ENCODE assay signal across 8 mouse cellular contexts in genomic region chr17:46673850-46674529, GRCm38 (mm10). TPM values are rescaled to one million over a fixed set of nuclear protein-coding genes. Genes with fewer than 3 reads are reported as not detected.
DNase-seq lines count a peak whose midpoint lies in the region; ATAC-seq and TF ChIP-seq lines count a peak whose summit lies in the region.

TSS of gene Rrp36 (minus strand) at chr17:46674352.

- H3K9ac ChIP-seq in embryonic facial prominence, embryonic 14.5 days (ENCODE audit: low read depth, low read length) = peak within 1 kb of the TSS; percentile 78
- H3K9ac ChIP-seq in heart, adult 2 months (ENCODE audit: low read depth, low read length) = peak within 1 kb of the TSS; percentile 80
- H3K9ac ChIP-seq in limb, embryonic 13.5 days = peak within 1 kb of the TSS; percentile 81
- H3K9ac ChIP-seq in midbrain, embryonic 16.5 days (ENCODE audit: low read depth, low read length) = peak within 1 kb of the TSS; percentile 69

- peak; percentile 98 for DNase-seq in 3T3-L1 (ENCODE audit: low read depth, low spot score)
- DNase-seq in adrenal gland, postnatal 4 days (ENCODE audit: low spot score in 2 of 2) = peak; percentile 65 to 78
- DNase-seq in embryonic facial prominence, embryonic 14.5 days (ENCODE audit: low spot score) = peak; percentile 98
- peak; percentile 92 to 93 for DNase-seq in heart, adult 2 months
- DNase-seq in kidney, adult 8-10 months = peak; percentile 92 to 93
- peak; percentile 76 to 92 for DNase-seq in spleen, postnatal 10 days (ENCODE audit: low spot score in 2 of 2)

- intact Hi-C loops in heart, adult 2 months (cut with DNase I) = no loop called here

- peak; percentile 82; the same call in 1 of the 2 replicates for TF ChIP-seq EP300 in heart, adult 2 months (IDR thresholded peaks at IDR 0.05; ENCODE audit: insufficient read depth, low read depth, low read length)

- H3K27me3 ChIP-seq in embryonic facial prominence, embryonic 14.5 days (replicated peaks; ENCODE audit: control insufficient read depth, insufficient read depth, low read length) = no peaks in the 10 kb centered on the region
- no peaks in the 10 kb centered on the region for H3K27me3 ChIP-seq in heart, adult 2 months (ENCODE audit: control insufficient read depth, insufficient read depth, low read length)
- no peaks in the 10 kb centered on the region for H3K27me3 ChIP-seq in limb, embryonic 13.5 days
- H3K27me3 ChIP-seq in midbrain, embryonic 16.5 days (ENCODE audit: control insufficient read depth, insufficient read depth, low read depth, low read length) = no peaks in the 10 kb centered on the region

- no peak for TF ChIP-seq CTCF in heart, adult 2 months (IDR thresholded peaks at IDR 0.05)

- peaks cover 64% of the 10 kb centered on the region for H3K36me3 ChIP-seq in embryonic facial prominence, embryonic 14.5 days (ENCODE audit: control insufficient read depth, insufficient read depth, low read length)
- no peaks in the 10 kb centered on the region for H3K36me3 ChIP-seq in heart, adult 2 months (ENCODE audit: control insufficient read depth, insufficient read depth, low read length)
- H3K36me3 ChIP-seq in limb, embryonic 13.5 days = peaks cover 66% of the 10 kb centered on the region
- peaks cover 34% of the 10 kb centered on the region for H3K36me3 ChIP-seq in midbrain, embryonic 16.5 days (ENCODE audit: control insufficient read depth, insufficient read depth, low read length)

- H3K4me2 ChIP-seq in embryonic facial prominence, embryonic 14.5 days (ENCODE audit: low read depth, low read length) = peak within 1 kb of the TSS; percentile 85
- H3K4me2 ChIP-seq in limb, embryonic 13.5 days (replicated peaks) = peak within 1 kb of the TSS; percentile 88
- peak within 1 kb of the TSS; percentile 89 for H3K4me2 ChIP-seq in midbrain, embryonic 16.5 days (ENCODE audit: low read length)

- H3K4me3 ChIP-seq in embryonic facial prominence, embryonic 14.5 days (ENCODE audit: low read depth, low read length) = peak within 1 kb of the TSS; percentile 75
- H3K4me3 ChIP-seq in heart, adult 2 months = peak within 1 kb of the TSS; percentile 60
- peak within 1 kb of the TSS; percentile 82 for H3K4me3 ChIP-seq in limb, embryonic 13.5 days
- H3K4me3 ChIP-seq in midbrain, embryonic 16.5 days (ENCODE audit: low read depth, low read length) = peak within 1 kb of the TSS; percentile 88

- 1% methylated on average over 43 of the region's 43 CpGs for WGBS in embryonic facial prominence, embryonic 14.5 days
- WGBS in heart, adult 2 months = under 1% methylated on average over 43 of the region's 43 CpGs
- WGBS in limb, embryonic 13.5 days = 1% methylated on average over 43 of the region's 43 CpGs
- under 1% methylated on average over 43 of the region's 43 CpGs for WGBS in midbrain, embryonic 16.5 days

- no peaks in the 10 kb centered on the region for H3K9me3 ChIP-seq in embryonic facial prominence, embryonic 14.5 days (ENCODE audit: control insufficient read depth, low read length)
- no peaks in the 10 kb centered on the region for H3K9me3 ChIP-seq in limb, embryonic 13.5 days
- H3K9me3 ChIP-seq in midbrain, embryonic 16.5 days (replicated peaks; ENCODE audit: control insufficient read depth, low read length, poor library complexity, severe bottlenecking) = no peaks in the 10 kb centered on the region

- ATAC-seq in embryonic facial prominence, embryonic 14.5 days (ENCODE audit: low read depth) = peak; percentile 96
- peak; percentile 93 for ATAC-seq in limb, embryonic 13.5 days (ENCODE audit: low FRiP score, low read depth)
- ATAC-seq in midbrain, embryonic 16.5 days = peak; percentile 91

- peak; percentile 91 for TF ChIP-seq POLR2A in heart, adult 2 months (IDR thresholded peaks at IDR 0.05; ENCODE audit: insufficient read depth, low read depth, low read length)

- H3K27ac ChIP-seq in embryonic facial prominence, embryonic 14.5 days (replicated peaks; ENCODE audit: low read depth, low read length) = peak within 1 kb of the TSS; percentile 90
- peak within 1 kb of the TSS; percentile 80 for H3K27ac ChIP-seq in heart, adult 2 months
- H3K27ac ChIP-seq in limb, embryonic 13.5 days = peak within 1 kb of the TSS; percentile 95
- peak within 1 kb of the TSS; percentile 72 for H3K27ac ChIP-seq in midbrain, embryonic 16.5 days (ENCODE audit: low read length)

- no peaks in the 10 kb centered on the region; the same call in 1 of the 2 replicates for H3K79me2 ChIP-seq in heart, adult 2 months (replicated peaks; ENCODE audit: control insufficient read depth, insufficient read depth, low read length)

- peaks cover 14% of the 10 kb centered on the region for H3K4me1 ChIP-seq in embryonic facial prominence, embryonic 14.5 days (ENCODE audit: control insufficient read depth, insufficient read depth, low read length)
- peaks cover 3% of the 10 kb centered on the region; the same call in 1 of the 2 replicates for H3K4me1 ChIP-seq in heart, adult 2 months (ENCODE audit: control insufficient read depth, insufficient read depth, low read length)
- peaks cover 27% of the 10 kb centered on the region for H3K4me1 ChIP-seq in limb, embryonic 13.5 days
- peaks cover 25% of the 10 kb centered on the region for H3K4me1 ChIP-seq in midbrain, embryonic 16.5 days (ENCODE audit: control insufficient read depth, insufficient read depth, low read length)

RNA-seq across cellular contexts. Expression of gene Rrp36, which starts in this region (rescaled TPM):
- total RNA-seq in adrenal gland, postnatal 4 days (2021) = 10 to 100 TPM; 25.2 to 26.9 TPM
- 34.5 and 41.9 TPM in 2 replicates for polyA plus RNA-seq in embryonic facial prominence, embryonic 14.5 days (2014; fragmentation: Nextera tagmentation; extraction: Ambion mirVana)
- 10 to 100 TPM; 10.7 to 11.3 TPM for total RNA-seq in heart, adult 2 months (2021)
- 19.4 and 24.3 TPM in 2 replicates for polyA plus RNA-seq in heart, adult 2 months (2012; rRNA removed)
- 67.6 and 73.9 TPM in 2 replicates for polyA plus RNA-seq in limb, embryonic 13.5 days (2015; fragmentation: Nextera tagmentation; extraction: Ambion mirVana)
- polyA plus RNA-seq in midbrain, embryonic 16.5 days (2015; fragmentation: Nextera tagmentation; extraction: Ambion mirVana) = 51.8 and 52.4 TPM in 2 replicates

Comparison
In these comparisons a context has a peak if more than half of its experiments do, and no peak if none do; other contexts are left out.
1. Peak in every context shown above with its lines: DNase-seq, ATAC-seq, H3K4me3 ChIP-seq and H3K27ac ChIP-seq.